Mouse (Mus musculus) spleen, adult 2 months (tissue): ENCODE measurements around the gene Adamts13.

ENCODE experiments used
- CTCF ChIP-seq: fragments of 200-500 bp; IDR thresholded peaks from 2 replicates; pipeline ENCODE4 v1.5.1; 2011; ENCODE audit warnings: mild to moderate bottlenecking, inconsistent platforms; ENCODE audit not compliant: insufficient read depth, insufficient read length, insufficient replicate concordance; ENCODE audit errors: extremely low read depth
- POLR2A ChIP-seq: fragments of 200-500 bp; IDR thresholded peaks from 2 replicates; pipeline ENCODE4 v1.6.1; 2011; ENCODE audit warnings: low read depth, low read length, inconsistent platforms

DNA sequence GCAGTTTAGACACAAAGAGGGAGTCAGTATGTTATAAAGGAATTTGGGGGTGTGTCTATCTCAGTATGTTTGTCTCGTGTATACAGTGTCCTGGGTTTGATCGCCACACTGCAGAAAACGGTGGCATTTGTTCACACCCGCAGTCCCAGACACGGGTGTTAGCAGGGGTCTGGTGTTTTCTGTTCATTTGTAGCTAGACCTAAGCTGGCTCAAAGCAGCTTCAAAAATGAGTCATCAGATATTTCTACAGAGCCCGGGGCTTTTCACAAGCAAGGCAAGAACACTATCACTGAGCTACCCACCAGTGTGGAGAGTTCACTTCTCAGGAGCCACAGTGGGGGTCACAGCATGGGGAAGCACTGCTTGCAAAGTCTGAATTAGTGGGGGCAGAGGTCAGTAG, 76.2 kb downstream of the Adamts13 start:
- TF ChIP-seq POLR2A (no peak), CTCF (no peak)
